Mouse (Mus musculus) lung, postnatal 25 days (tissue): ENCODE data around the gene Slc22a7.

Experiments used
- DNase-seq: peaks from one replicate; pipeline ENCODE4 v3.0.0; 2022; ENCODE audit warnings: low spot score

Slc22a7 gene

GRCm38 (mm10) chr17:46436672-46437366, 1.4 kb downstream of the Slc22a7 start:
- no peak for DNase-seq

- no peak for DNase-seq
Measured at GRCm38 (mm10) chr17:46433627-46434026, 4.6 kb downstream of the Slc22a7 start.

GRCm38 (mm10) chr17:46428761-46429414, 9.4 kb downstream of the Slc22a7 start, which contains the start of gene Crip3:
Crip3 (plus strand) TSS chr17:46428926.
- no peak for DNase-seq

GRCm38 (mm10) chr17:46426496-46426895, 11.8 kb downstream of the Slc22a7 start:
- DNase-seq = no peak

GRCm38 (mm10) chr17:46419717-46420116, 18.5 kb downstream of the Slc22a7 start:
- DNase-seq = no peak

- DNase-seq = peak; percentile 23
Measured at GRCm38 (mm10) chr17:46418628-46419027, 19.6 kb downstream of the Slc22a7 start.

GRCm38 (mm10) chr17:46408478-46408877, 29.8 kb downstream of the Slc22a7 start:
- no peak for DNase-seq

- DNase-seq = no peak
Measured at GRCm38 (mm10) chr17:46394631-46395030, 43.6 kb downstream of the Slc22a7 start.

DNA sequence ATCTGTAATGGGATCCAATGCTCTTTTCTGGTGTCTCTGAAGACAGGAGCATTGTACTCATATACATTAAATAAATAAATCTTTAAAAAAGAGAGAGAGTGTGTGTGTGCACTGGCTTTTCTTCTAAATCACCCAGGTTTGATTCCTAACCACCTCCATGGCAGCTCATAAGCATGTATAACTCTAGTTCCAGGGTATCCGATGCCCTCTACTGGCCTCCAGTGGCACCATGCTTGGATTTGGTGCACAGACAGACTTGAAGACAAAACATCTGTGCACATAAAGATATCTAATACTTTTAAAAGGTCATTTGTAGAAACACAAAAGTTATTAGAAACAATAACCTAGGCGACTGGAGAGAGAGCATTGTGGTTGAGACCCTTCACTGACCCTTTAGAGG, 45.2 kb downstream of the Slc22a7 start:
- peak; percentile 56 for DNase-seq

- peak; percentile 48 for DNase-seq
Measured at GRCm38 (mm10) chr17:46388200-46388599, 50.1 kb downstream of the Slc22a7 start.

DNA sequence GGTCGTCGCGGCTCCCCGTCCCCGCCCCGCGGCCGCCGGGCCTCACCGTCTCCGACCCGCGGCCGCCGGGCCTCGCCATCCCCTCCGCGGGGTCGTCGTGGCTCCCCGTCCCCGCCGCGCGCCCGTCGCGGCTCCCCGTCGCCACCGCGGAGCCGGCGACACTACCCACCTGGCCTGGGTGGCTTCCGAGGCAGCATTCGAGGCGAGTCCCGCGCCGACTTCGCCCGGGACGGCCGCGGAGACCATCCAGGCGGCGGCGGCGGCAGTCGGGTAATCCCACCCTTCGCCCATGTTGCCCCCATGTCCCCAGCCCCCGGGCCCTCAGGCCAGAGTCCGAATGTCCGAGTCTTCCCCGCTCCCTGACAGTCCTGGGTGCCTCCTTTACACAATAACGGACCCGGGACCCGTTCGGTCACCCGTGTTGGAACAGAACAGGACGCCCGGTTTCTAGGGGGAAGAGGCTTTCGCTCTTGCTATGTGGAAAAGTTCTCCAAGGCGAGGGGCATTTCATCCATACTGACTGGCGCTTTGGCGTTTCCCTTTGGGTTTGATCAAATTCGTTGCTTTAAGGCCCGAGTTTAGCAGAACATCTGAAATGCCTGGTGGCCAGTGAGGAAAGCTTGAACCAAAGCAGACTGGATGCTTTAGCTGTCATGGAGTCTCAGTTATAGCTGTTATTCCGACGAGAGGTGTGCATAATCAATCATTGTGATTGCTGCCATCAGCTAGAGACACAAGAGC, 54.0 kb downstream of the Slc22a7 start:
- peak; percentile 4 for DNase-seq

DNA sequence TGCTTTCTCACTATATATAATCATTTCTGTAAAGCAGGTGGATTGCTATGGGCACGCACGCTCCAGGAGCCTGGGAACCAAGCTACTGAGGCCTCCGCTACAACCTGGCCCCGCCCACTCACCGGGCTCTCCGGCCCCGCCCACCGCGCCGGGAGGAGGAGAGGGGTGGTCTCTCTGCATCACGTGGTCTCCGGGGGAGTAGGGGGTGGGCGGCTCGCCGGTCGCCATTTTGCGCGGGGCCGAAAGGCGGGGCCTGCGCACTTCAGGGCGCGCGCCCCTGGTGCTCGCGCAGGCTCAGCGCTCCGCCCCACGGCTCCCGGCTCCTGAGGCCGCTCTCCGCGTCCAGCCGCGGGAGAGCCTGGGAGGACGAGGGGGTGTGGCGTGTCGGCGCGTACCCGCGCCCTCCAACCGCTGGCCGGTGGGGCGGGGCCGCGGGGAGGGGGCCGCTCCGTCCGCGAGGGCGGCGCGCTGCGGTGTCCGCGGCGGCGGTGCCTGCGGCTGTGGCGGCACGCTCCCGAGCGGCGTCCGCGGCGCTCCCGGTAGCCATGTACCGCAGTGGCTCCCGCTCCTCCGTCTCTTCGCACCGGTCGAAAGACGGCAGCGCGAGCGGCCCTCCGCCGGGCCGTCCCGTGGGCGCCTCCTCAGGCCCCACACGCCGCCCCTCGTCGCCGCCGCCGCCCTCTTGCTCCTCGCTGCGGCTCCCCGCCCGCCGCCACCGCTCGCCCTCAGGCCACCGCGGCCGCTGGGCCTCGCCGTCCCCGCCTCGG, 54.8 kb downstream of the Slc22a7 start, which contains the start of gene Zfp318:
Gene Zfp318 (plus strand): TSS at position 438 of the 767 bp plus-strand sequence.
- peak; percentile 97 for DNase-seq
